ENCODE assay signal across 26 mouse cellular contexts in the genomic region with DNA sequence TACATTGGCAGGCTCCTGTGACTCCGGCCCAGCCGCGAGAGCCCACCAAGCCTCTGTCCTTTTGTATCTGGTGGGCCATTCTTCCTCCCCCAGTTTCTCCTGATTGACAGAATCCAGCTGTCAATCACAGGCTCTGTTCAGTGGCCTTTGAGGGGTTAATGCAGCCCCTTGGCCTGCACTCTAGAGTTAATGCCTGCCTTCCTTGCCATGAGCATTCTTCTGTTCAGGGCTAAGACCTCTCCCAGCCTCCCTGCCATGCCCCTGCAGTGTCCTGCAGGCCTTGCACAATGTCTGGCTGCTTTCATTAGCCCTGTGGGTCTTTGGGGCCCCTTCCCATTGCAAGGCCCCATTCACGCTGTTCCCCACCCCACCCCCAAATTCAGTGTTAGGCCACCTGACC.
DNase-seq lines count a peak whose midpoint lies in the region; ATAC-seq and TF ChIP-seq lines count a peak whose summit lies in the region.
"Had no signal": no experiment of that assay in that cellular context is flagged by ENCODE, and none has a peak within 500 bp of the region (broad histone marks: within the 10 kb centered on the region; RNA-seq: fewer than 3 reads in every experiment).

No protein-coding gene starts in this region.

- TF ChIP-seq CTCF in midbrain, postnatal 0 days (IDR thresholded peaks at IDR 0.05), result no peak

- DNase-seq in embryo, embryonic 10.5 days (ENCODE audit: low spot score), result peak; percentile 13
- DNase-seq in embryo, embryonic 10 days (ENCODE audit: low spot score), result no peak
- DNase-seq in hindbrain, embryonic 10.5 days (ENCODE audit: low spot score), result peak; percentile 54
- DNase-seq in midbrain, embryonic 11.5 days (ENCODE audit: low spot score, missing footprints), result peak; percentile 84
- no peak for DNase-seq in midbrain, postnatal 0 days (ENCODE audit: low spot score)
- peak; percentile 39 for DNase-seq in embryonic facial prominence, embryonic 10.5 days (ENCODE audit: low spot score)
- DNase-seq in ovary, postnatal 36 days (ENCODE audit: low spot score), result no peak
- DNase-seq: adrenal gland, postnatal 10 days; adrenal gland, postnatal 25 days; B cell, adult 2 months; cerebellum, adult 11 months; cerebellum, adult 18-20 months; cerebellum, adult 8-10 months; cerebellum, adult 9-11 months; cerebellum, postnatal 14 days; cerebellum, postnatal 36 days; forebrain, postnatal 0 days had no signal

- H3K4me1 ChIP-seq in hindbrain, embryonic 10.5 days (replicated peaks), result peaks cover 13% of the 10 kb centered on the region; the same call in 1 of the 2 replicates
- H3K4me1 ChIP-seq in hindbrain, embryonic 16.5 days (ENCODE audit: control insufficient read depth, insufficient read depth, low read depth, low read length), result no peaks in the 10 kb centered on the region
- H3K4me1 ChIP-seq in midbrain, embryonic 11.5 days (ENCODE audit: control insufficient read depth, insufficient read depth, low read length), result peaks cover 3% of the 10 kb centered on the region
- H3K4me1 ChIP-seq in midbrain, postnatal 0 days (ENCODE audit: insufficient read depth, low read length), result no peaks in the 10 kb centered on the region
- H3K4me1 ChIP-seq in embryonic facial prominence, embryonic 10.5 days, result peaks cover 9% of the 10 kb centered on the region
- H3K4me1 ChIP-seq: embryonic facial prominence, embryonic 12.5 days; forebrain, embryonic 12.5 days had no signal

- H3K9me3 ChIP-seq in hindbrain, embryonic 10.5 days, result no peaks in the 10 kb centered on the region
- no peaks in the 10 kb centered on the region for H3K9me3 ChIP-seq in hindbrain, embryonic 16.5 days (ENCODE audit: control insufficient read depth, low read length)
- no peaks in the 10 kb centered on the region for H3K9me3 ChIP-seq in midbrain, embryonic 11.5 days (ENCODE audit: control insufficient read depth, low read length)
- no peaks in the 10 kb centered on the region for H3K9me3 ChIP-seq in midbrain, postnatal 0 days (ENCODE audit: low read length)
- no peaks in the 10 kb centered on the region for H3K9me3 ChIP-seq in embryonic facial prominence, embryonic 10.5 days
- H3K9me3 ChIP-seq: embryonic facial prominence, embryonic 12.5 days; forebrain, embryonic 12.5 days; G1E had no signal

- H3K36me3 ChIP-seq in hindbrain, embryonic 10.5 days, result no peaks in the 10 kb centered on the region
- no peaks in the 10 kb centered on the region for H3K36me3 ChIP-seq in hindbrain, embryonic 16.5 days (ENCODE audit: control insufficient read depth, insufficient read depth, low read length)
- no peaks in the 10 kb centered on the region for H3K36me3 ChIP-seq in midbrain, embryonic 11.5 days (ENCODE audit: control insufficient read depth, insufficient read depth, low read length)
- H3K36me3 ChIP-seq in midbrain, postnatal 0 days (ENCODE audit: insufficient read depth, low read length), result no peaks in the 10 kb centered on the region
- no peaks in the 10 kb centered on the region for H3K36me3 ChIP-seq in embryonic facial prominence, embryonic 10.5 days (replicated peaks)
- H3K36me3 ChIP-seq: embryonic facial prominence, embryonic 12.5 days; forebrain, embryonic 12.5 days; G1E had no signal

- no peak overlapping the region for H3K4me3 ChIP-seq in hindbrain, embryonic 10.5 days
- no peak overlapping the region for H3K4me3 ChIP-seq in hindbrain, embryonic 16.5 days (ENCODE audit: low read length)
- H3K4me3 ChIP-seq in midbrain, embryonic 11.5 days (ENCODE audit: low read depth, low read length), result no peak overlapping the region
- no peak overlapping the region for H3K4me3 ChIP-seq in midbrain, postnatal 0 days (ENCODE audit: low read depth, low read length)
- H3K4me3 ChIP-seq in embryonic facial prominence, embryonic 10.5 days, result no peak overlapping the region
- H3K4me3 ChIP-seq: embryonic facial prominence, embryonic 12.5 days; forebrain, embryonic 12.5 days had no signal

- H3K27ac ChIP-seq in hindbrain, embryonic 10.5 days, result no peak overlapping the region
- no peak overlapping the region for H3K27ac ChIP-seq in hindbrain, embryonic 16.5 days (ENCODE audit: low read depth, low read length)
- H3K27ac ChIP-seq in midbrain, embryonic 11.5 days (ENCODE audit: low read depth, low read length), result no peak overlapping the region
- H3K27ac ChIP-seq in midbrain, postnatal 0 days (ENCODE audit: low read depth, low read length), result no peak overlapping the region
- H3K27ac ChIP-seq in embryonic facial prominence, embryonic 10.5 days (replicated peaks), result no peak overlapping the region
- H3K27ac ChIP-seq: embryonic facial prominence, embryonic 12.5 days; forebrain, embryonic 12.5 days had no signal

- no peak overlapping the region for H3K9ac ChIP-seq in hindbrain, embryonic 16.5 days (ENCODE audit: low read depth, low read length)
- no peak overlapping the region for H3K9ac ChIP-seq in midbrain, embryonic 11.5 days (ENCODE audit: low read length)
- H3K9ac ChIP-seq in midbrain, postnatal 0 days (replicated peaks; ENCODE audit: low read length, poor library complexity, severe bottlenecking), result no peak overlapping the region
- H3K9ac ChIP-seq: embryonic facial prominence, embryonic 12.5 days; forebrain, embryonic 12.5 days; forebrain, postnatal 0 days had no signal

- H3K4me2 ChIP-seq in hindbrain, embryonic 16.5 days (ENCODE audit: low read length), result no peak overlapping the region
- H3K4me2 ChIP-seq in midbrain, embryonic 11.5 days, result no peak overlapping the region
- no peak overlapping the region for H3K4me2 ChIP-seq in midbrain, postnatal 0 days (ENCODE audit: low read depth, low read length, poor library complexity, severe bottlenecking)
- H3K4me2 ChIP-seq: embryonic facial prominence, embryonic 12.5 days; forebrain, embryonic 12.5 days had no signal

- peaks cover 56% of the 10 kb centered on the region for H3K27me3 ChIP-seq in hindbrain, embryonic 10.5 days (ENCODE audit: insufficient read depth, poor library complexity, severe bottlenecking)
- no peaks in the 10 kb centered on the region for H3K27me3 ChIP-seq in hindbrain, embryonic 16.5 days (replicated peaks; ENCODE audit: control insufficient read depth, insufficient read depth, low read length)
- no peaks in the 10 kb centered on the region; the same call in 1 of the 2 replicates for H3K27me3 ChIP-seq in midbrain, embryonic 11.5 days (ENCODE audit: control insufficient read depth, insufficient read depth, low read length)
- H3K27me3 ChIP-seq in midbrain, postnatal 0 days (ENCODE audit: insufficient read depth, low read length), result no peaks in the 10 kb centered on the region
- peaks cover 66% of the 10 kb centered on the region for H3K27me3 ChIP-seq in embryonic facial prominence, embryonic 10.5 days (replicated peaks; ENCODE audit: low read depth, poor library complexity, severe bottlenecking)
- H3K27me3 ChIP-seq: CH12.LX, Patski had no signal

- ATAC-seq in hindbrain, embryonic 16.5 days, result no peak
- peak; percentile 57; the same call in 1 of the 2 replicates for ATAC-seq in midbrain, embryonic 11.5 days (ENCODE audit: low FRiP score)
- no peak for ATAC-seq in midbrain, postnatal 0 days (ENCODE audit: low FRiP score)
- ATAC-seq: activated CD4-positive, CD25-positive, alpha-beta regulatory T cell, adult 4 months; CD4-positive, CD25-positive, alpha-beta regulatory T cell, adult 4 months; forebrain, embryonic 14.5 days; forebrain, postnatal 0 days; Patski had no signal

- 32% methylated on average over 4 of the region's 4 CpGs for WGBS in hindbrain, embryonic 10.5 days
- 45% methylated on average over 4 of the region's 4 CpGs for WGBS in hindbrain, embryonic 16.5 days
- WGBS in midbrain, embryonic 11.5 days, result 39% methylated on average over 4 of the region's 4 CpGs
- 56% methylated on average over 4 of the region's 4 CpGs for WGBS in midbrain, postnatal 0 days
- 31% methylated on average over 4 of the region's 4 CpGs for WGBS in embryonic facial prominence, embryonic 10.5 days

Comparison
In these comparisons a context has a peak if more than half of its experiments do, and no peak if none do; other contexts are left out.
1. DNase-seq: peak in embryo, embryonic 10.5 days (single experiment), hindbrain, embryonic 10.5 days (single experiment), midbrain, embryonic 11.5 days (single experiment) and embryonic facial prominence, embryonic 10.5 days (single experiment); none in embryo, embryonic 10 days (single experiment), midbrain, postnatal 0 days (single experiment) and ovary, postnatal 36 days (single experiment).